Mouse (Mus musculus) lung, postnatal 14 days (tissue): ENCODE data around the gene Gm45021.
A peak's percentile ranks its signal among the peaks of the same experiment; 100 is the strongest.

Experiments
- DNase-seq: peaks from one replicate; pipeline ENCODE4 v3.0.0; 2021

Gm45021 gene

DNA sequence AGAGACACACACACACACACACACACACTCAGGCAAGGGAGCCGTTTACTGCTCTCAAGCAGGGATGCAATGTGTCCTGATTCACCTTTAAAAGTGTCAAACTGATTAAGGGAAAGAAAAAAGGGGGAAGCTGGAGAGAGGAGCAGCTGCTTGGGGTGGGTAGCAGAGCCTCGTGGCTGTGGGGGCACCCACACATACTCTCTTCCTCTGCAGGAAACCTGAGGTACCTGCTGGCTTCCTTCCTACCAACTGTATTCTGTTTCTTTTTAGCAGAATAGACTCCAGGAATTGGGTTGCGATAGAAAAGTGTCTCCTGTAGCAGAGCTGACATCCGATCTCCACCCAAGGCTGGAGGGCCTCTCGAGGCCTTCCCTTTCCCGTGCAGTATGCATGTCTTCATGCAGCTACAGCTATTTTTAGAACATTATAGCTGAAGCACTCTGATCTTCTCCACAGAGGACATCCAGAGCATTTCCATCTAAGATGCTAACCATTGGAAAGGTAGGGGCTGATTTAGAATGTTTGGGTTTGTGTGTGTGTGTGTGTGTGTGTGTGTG is at the start of gene Gm45021:
Gm45021 (plus strand) TSS at position 417 of the 557 bp plus-strand sequence.
- no peak for DNase-seq

DNA sequence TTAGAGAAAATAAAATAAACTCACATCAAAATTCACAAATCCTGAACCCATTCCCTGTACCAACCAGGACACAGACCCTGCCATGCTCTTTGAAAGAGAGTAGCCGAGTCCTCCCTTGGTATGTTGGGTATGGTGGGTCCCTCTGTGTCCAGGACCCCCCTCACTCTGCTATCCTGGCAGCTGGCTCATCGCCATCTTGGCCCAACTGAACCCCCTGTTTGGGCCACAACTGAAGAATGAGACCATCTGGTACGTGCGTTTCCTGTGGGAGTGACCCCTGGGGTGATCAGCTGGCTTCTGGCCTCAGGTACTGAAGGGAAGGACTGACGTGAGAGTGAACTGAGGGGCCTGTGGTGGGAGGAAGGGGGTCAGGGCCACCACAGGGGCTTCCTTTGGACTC is 49.5 kb upstream of the Gm45021 start:
- no peak for DNase-seq

DNA sequence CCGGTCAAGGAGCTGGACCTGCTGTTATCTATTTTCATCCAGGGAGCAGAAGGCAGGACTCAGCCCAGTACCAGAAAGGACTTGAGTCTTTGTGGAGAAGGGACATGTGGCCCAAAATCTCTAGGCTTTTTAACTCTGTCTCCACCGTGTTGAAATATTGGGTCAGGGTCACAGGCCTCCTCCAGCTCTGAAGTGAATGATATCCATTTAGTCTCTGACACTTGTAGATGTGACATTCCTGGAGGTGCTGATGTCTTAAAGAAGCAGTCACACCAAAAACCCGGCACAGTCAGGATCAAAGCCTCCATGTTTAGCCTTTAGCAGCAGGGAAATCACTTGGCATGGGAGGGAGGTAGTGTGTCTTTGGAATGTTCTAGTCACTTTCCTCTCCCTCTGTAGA is 48.7 kb upstream of the Gm45021 start:
- DNase-seq: no peak

DNA sequence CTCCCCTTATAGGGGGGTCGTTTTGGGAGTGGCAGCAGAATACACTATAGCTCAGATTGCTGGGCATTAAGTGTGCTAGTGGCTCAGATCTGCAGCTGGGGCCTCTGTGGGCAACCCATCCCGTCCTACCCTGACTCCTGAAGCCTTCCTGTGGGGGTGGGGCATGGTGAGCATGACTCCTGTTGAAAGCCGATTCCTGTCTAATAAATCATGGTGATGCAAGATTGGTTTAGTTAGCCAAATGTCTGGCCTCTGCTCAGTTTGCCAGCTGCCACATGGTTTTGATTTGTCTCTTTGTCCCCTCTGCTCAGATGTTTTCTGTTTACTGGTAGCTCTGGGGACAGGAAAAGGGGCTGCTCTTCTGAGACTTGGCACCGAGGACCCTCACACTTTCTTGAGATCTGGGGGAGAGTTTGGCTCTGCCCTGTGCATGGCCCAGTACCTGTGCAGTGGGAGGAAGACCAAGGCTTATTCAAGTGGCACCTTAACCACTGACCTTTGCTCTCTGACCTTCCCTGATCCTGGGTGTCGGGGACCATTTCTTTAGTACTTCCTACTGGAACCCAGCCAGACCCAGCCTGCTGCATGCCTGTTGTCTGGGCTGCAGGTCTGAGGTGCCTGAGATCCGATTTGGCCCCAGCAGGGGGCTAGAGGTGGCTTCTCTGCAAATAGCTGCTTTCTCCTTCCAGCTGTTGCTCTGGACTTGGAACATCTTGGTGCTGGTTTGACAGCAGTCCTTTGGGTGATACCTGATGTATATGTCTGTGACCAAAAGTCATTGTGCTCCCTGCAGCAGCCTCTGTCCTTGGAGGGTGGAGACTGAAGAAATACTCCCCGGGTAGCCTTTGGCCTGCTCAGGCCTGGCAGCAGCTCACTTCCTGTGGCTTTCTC is 47.6 kb upstream of the Gm45021 start:
- DNase-seq: peak; percentile 30

DNA sequence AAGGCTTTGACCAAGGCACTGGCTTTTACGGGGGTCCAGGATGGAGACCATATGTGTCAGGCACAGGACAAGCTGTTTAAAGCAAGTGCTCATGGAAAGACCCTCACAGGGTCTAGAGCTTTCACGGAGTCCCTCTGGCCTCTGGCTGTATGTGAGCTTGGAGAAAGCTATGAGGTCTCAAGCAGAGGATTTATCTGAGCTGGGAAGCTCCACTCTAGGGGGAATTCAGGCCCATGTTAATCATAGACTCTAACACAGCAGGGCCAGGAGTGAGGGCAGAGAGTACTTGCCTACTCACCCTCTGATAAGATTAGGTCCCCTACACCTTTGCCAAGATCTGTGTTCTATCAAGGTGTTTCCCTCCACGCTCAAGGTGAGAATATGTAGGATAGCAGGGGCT is 46.8 kb upstream of the Gm45021 start:
- no peak for DNase-seq

DNA sequence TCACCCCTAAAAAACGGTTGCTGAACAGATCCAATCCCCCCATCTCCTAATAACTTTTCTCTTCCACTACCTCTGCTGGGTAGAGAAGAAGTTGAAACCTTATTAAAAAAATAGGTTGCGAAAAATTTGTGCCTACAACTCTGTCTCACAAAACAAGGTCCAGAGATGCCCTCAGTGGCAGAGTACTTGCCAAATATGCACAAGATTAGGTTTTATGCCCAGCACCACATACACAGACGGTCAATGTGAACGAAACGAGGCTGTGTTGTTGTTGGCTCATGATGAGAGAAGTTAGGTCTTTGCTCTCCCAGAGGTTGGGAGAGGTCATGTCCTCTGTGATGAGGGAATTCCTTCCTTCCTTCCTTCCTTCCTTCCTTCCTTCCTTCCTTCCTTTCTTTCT is 44.2 kb upstream of the Gm45021 start:
- DNase-seq: no peak

DNA sequence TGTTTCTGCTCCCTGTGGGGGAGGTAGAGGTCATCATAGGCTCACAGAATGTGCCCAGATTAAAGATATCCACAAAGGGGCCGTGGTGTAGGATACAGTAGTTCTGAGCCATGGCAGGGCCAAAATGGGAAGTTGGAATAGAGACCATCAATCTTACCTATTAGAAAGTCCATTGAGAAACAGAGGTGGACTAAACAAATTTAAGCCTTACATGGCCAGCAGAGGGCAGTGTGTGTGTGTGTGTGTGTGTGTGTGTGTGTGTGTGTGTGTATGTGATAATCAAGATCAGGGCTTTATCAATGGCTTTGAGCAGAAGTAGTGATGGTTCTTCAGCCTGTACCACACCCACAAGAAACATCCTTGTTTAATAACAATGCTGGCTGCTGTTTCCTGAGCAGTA is 43.1 kb upstream of the Gm45021 start:
- DNase-seq: peak; percentile 57

DNA sequence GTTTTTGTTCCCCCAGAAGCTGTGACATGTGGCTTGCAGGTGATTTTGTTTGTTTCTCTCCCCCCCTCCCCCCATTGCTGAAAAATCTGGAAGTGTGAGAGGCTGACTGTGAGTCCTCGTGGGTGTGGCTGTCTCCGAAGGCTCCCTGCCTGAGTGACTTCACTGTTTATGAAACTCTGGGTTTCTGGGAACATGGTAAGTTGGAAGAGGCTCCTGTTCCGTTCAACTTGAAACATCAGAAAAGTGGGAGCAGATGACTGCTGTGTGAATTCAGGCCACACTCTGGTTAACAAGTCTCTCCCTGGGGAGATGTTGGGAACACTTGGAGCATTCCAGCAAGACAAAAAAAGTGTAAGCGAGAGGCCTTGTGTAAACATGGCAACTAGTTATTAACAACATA is 42.6 kb upstream of the Gm45021 start:
- peak; percentile 34 for DNase-seq

DNA sequence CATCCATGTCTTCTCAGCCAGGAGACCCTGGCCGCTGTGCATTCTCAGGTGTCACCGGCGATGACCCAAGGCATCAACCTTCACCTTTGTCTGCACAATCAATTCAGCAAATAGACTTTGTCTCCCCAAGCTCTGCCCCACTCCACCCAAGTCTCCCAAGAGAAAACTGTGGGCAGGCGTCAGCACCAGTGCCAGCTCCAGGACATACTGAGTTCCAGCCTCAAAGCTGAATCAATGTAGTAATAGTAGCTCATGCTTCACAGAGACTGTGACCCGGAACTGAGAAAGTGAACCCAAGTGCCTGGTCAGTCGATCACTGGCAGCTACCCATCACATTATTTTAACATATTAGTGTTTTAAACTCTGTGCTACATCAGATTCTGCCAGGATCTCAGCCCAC is 41.1 kb upstream of the Gm45021 start:
- DNase-seq: no peak

DNA sequence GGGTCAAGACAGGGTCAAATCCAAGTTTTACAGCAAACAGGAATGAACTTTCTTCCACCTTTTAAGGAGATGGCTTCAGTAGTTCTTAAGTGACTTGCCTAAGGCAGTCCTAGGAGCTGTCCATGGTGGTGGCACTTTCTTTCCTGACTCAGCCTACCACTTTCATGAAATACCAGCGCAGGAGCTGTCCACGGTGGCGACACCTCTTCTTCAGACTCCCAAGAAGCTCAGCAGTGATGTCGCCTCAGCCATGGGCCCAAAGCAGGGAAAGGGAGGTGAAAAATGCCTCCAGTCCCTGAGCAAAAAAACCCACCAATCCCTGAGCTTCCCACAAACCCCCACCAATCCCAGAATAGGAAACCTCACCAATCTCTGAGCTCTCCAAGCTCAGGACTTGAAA is 36.5 kb upstream of the Gm45021 start:
- DNase-seq: peak; percentile 37

DNA sequence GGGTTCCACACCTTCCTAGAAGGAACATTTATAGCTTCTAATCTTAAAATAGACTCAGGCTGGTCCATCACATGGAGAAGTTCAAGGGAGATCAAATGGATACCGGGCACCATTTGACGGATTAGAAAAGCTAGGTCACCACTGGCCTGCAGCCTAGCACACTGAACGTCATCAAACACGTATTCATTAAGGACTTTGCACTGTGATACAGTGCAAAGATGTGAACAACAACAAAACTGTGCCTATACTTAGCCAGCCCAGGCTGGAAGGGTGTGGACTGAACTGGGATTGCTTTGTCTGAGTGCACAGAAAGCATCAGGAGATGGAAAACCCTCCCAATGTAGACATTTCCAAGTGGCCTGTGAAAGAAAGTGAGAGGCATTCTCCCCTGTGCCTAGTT is 35.6 kb upstream of the Gm45021 start:
- no peak for DNase-seq

DNA sequence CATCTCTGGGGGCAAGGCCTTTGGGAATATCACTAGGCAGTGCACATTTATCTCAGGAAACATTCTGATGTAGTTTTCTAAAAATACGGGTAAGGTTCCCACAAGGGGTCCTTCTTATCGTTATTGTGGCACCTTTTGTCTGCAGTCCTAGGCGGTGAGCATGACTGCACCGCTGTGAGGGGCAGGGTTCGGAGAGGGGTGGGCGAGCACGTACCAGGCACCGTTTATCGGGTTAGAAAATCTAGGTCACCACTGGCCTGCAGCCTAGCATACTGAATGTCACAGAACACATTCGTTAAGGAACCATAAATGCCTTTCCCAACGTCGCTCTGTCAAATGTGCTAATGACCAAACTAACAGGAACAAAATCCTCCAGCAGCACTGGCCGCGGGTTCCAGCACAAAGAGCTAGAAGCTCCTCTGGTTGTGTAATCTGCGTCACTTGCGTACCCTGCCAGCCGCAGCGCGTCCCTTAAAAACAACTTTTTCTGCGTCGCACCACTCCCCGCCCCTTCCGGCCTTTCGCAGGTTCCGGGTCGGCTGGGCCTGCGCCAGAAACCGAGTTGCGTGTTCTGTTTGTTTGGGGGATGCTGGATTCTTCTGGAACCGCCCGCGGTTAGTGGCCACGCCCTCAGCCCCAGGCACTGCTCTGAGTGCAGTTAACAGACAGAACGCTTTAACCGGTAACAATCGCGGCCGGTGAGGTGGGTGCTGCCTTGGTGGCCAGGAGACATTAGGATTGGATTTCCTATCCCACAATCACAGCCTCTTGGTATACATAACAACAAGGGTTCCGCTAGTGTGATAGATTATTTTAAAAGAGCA is 34.9 kb upstream of the Gm45021 start, which contains the start of gene Lrrc61:
Lrrc61 (plus strand) TSS at position 517 of the 824 bp plus-strand sequence.
- DNase-seq: peak; percentile 99

DNA sequence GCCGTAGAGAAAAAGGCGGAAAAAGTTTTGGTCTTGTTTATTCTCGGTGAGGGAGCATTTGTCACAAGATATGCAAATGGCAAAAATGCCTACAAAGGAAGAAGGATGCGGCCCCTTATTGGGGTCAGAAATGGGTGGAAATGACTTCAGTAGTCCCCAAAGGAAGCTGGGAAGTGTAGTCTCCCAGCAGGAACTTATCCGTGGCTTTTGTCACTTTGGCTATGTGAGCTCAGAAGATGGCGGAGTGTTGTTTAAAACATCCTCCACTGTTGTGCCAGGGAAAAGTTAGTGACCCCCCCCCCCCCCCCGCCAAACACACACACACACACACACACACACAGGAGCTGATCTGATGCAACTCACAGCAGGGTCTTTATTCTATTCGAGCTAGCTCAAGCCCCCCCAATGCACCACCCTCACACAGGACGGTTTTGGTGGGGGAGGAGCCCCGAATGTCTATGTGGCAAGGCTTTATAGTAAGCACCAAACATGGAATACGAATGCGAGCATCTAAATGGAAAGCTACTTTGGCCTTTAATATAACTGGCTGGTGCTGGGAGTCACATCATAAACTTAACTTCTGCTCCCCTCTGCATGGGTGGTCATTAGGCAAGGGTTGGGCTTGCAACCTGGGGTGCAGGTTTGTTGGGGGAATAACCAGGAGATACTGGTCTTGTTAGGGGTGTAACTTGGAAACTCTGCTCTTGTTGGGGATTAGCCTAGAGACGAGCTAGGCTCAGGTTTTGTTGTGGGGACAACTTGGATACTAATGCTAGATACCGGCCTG is 34.1 kb upstream of the Gm45021 start:
- peak; percentile 60 for DNase-seq

DNA sequence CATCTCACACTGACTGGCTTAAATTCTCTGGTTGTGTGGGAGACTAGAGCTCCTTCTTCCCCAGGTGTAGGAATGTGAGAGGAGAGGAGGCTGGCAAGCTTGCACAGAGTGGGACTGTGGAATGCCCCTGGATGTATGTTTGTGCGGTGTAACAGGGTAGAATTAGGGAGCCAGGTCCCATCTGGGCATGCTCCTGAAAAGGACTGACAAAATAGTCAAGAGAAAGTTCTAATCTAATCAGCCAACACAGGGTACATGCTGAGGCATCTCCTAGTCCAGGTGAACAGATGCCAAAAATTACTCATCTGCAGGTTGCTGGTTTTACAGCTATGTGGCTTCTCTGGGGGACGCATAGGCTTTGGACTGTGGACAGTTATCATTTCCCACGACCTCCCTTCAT is 33.5 kb upstream of the Gm45021 start:
- DNase-seq: no peak

DNA sequence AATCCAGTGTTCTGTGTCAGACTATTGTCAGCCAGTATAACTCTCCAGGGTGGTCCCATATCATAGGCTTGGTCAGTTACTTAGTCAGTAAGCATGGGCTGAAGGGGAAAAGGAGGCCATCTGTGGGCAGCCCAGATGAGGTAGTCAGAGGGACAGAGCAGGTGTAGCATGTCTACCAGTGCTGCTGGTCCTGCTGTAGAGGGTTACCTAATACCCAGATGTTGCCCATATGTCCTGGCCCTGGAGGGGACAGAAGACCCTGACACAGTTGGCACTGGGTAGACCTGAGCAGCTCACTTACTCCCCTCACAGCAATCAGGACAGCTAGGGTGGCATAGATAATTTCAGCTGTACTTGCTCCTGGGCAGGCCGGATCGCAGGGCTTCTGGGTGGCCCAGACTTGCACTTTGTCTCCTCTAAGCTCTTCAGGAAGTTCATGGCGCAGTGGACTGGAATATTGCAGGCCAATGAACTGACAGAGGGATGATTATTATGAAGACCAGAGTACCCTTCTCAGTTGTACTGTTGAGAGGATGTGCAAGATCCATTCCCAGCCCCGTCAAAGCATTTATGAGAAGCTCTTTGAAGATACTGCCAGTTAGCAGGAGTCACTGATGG is 23.6 kb upstream of the Gm45021 start:
- no peak for DNase-seq

DNA sequence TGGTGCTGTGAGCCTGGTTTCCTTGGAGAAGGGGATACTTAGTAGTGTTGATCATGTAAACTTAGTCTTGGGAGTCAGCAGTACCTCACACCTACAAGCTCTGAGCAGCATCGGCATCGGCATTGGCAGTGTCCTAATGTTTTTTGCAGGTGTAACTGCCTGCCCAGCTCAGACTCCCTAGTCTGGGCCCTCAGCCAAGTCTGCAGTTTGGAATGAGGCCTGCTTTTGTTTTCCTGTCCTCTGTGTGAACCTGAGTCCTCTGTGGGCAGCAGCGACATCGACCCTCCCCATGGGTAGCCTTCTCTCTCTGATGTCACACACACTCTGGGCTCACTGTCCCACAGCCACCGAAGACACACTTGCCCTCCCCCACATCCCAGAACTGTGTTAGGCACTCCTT is 23.1 kb upstream of the Gm45021 start:
- DNase-seq: peak; percentile 49

DNA sequence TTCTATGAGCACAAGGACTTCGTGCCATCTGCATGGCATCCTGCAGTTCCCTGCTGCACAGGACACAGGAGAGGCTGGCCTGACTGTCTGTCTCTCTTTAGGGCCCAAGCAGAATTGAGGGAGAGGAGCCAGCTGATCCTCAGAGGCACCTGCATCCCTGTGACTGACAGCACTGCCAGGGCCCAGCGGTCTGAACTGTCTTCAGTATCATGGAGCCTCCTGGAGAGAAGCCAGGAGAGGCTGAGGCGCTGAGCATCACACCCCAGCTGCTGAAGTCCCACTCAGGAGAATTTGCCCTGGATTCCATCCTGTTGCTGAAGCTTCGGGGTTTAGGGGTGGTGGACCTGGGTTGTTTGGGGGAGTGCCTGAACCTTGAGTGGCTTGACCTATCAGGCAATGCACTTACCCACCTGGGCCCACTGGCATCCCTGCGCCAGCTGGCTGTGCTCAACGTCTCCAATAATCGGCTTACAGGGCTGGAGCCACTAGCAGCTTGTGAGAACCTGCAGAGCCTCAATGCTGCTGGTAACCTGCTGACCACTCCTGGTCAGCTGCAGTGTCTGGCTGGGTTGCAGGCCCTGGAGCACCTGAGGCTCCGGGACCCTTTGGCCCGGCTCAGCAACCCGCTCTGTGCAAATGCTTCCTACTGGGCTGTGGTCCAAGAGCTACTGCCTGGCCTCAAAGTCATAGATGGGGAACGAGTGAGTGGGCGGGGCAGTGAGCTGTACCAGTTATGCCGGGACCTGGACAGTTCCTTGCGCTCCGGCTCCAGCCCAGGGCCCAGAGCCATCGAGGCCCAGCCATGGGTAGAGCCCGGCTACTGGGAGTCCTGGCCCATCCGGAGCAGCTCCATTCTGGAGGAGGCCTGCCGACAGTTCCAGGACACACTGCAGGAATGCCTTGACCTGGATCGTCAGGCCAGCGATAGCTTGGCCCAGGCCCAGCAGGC is 21.1 kb upstream of the Gm45021 start:
- peak; percentile 37 for DNase-seq

DNA sequence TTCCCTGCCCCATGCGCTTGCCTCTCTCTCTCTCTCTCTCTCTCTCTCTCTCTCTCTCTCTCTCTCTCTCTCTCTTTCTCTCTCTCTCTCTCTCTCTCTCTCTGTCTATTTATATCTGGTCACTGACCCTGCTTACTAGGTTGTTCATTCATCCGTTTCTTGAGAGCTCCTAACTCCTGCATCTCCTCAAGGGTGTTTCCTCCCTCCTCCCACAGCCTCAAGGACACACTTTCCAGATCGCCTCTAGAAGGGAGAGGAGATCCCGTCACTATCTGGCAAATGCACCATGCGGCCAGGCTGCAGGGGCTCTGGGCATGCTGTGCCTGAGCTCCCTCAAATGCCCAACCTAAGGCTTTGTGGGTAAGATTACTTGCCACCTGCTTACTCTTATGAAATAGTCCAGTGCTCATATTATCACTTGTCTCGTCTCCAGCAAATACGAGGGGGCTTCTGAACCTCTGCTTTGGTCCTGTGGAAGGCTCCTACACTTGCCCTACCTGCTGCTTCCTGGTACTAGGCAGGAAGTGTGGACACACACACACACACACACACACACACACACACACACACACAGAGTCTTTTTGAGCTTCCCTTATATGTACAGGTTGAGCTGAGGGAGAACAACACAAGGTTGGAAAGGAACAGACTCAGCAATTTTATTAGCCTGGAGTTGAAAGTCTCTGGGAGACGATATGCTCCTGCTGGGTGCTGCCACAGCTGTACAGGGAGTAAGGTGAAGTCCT is 20.2 kb upstream of the Gm45021 start:
- no peak for DNase-seq

DNA sequence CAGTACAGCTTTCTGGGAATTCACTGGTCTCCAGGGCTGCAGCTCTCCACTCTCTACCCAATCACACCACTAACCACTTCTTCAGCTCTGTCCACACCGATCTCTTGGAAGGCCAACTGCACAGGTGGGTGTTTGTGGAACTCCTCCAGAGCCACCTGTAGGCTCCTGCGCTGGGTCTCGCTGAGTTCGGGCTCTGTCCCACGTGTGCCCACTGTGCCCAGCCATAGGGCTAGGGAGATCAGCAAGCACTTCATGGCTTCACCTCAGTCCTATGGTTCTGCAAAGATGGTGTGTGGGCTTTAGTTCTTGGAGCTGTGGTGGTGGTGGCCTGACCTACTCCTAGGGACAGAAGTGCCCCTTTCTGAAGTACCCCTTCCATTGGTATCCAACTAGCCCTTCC is 17.4 kb upstream of the Gm45021 start:
- DNase-seq: no peak

DNA sequence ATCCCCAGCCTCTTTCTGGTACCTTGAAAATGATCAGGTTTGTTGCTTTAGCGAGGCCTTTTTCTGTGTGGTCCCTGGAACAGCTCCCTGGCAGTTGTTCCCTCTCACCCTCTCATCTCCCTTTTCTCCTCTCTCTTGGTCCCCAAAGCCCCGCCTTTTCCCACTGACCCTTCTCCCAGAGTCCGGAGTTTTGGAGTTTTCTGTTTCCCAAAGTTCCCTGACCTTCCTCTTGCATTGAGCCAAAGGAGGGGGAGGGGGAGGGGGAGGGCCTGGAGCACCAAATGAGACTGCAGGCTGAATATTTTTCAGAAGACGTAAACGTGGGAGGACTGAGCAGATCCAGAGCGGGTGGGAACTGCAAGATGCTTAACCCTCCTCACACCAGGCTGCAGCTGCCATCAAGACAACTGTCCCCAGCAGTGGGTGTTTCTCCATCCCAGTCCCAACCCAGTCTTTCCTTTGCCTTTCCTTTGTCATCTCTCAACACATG is 16.8 kb upstream of the Gm45021 start, which contains the start of gene Rarres2:
Rarres2 (minus strand) TSS at position 218 of the 490 bp plus-strand sequence.
- DNase-seq: peak; percentile 60
